Mouse (Mus musculus) embryonic fibroblast, embryonic 13.5 days (primary cell): ENCODE data around the gene Mmp23. TPM values are rescaled to one million over a fixed set of nuclear protein-coding genes. Genes with fewer than 3 reads are reported as not detected.
"Not testable (repeated sequence)": the region's sequence is repeated elsewhere in the genome, so short reads cannot be mapped to it uniquely, and the experiment has no call there.

Experiments
- H3K27ac ChIP-seq: 2 replicates; pipeline ENCODE4 v1.5.1; 2012; ENCODE audit warnings: low read length, control low read depth, inconsistent platforms; ENCODE audit not compliant: insufficient read depth
- H3K4me1 ChIP-seq: 2 replicates; pipeline ENCODE4 v1.6.1; 2011; ENCODE audit warnings: low read length; ENCODE audit not compliant: control insufficient read depth, insufficient read depth
- H3K4me3 ChIP-seq: 2 replicates; pipeline ENCODE4 v1.5.1; 2011; ENCODE audit warnings: mild to moderate bottlenecking, control low read depth, low read length; ENCODE audit not compliant: insufficient read depth
- CTCF ChIP-seq: IDR thresholded peaks from 2 replicates; pipeline ENCODE4 v1.5.1; 2011; ENCODE audit warnings: mild to moderate bottlenecking, control low read depth, low read length, moderate library complexity, borderline replicate concordance; ENCODE audit not compliant: insufficient read depth
- POLR2A ChIP-seq: IDR thresholded peaks from 2 replicates; pipeline ENCODE4 v1.6.1; 2011; ENCODE audit warnings: low read depth, mild to moderate bottlenecking, control low read depth, low read length, moderate library complexity
- polyA plus RNA-seq: library from polyadenylated mRNA; stranded (reverse); fragments of >200 nt; gene quantifications from 2 replicates; pipeline ENCODE4 v1.2.4, GENCODE M21; 2011; ENCODE audit warnings: low read depth; ENCODE audit not compliant: missing spikeins, insufficient read length

Gene Mmp23
- polyA plus RNA-seq, 1 experiment: 93.1 TPM

GRCm38 (mm10) chr4:155654183-155654455 is 935 bp upstream of the Mmp23 start:
- TF ChIP-seq CTCF: no peak
- TF ChIP-seq POLR2A: no peak
- H3K27ac ChIP-seq: peak overlapping the region; percentile 72

GRCm38 (mm10) chr4:155653451-155654182 is 433 bp upstream of the Mmp23 start:
- Histone ChIP-seq H3K4me1 (no peaks in the 10 kb centered on the region; the same call in none of the 2 replicates), H3K4me3 (peak overlapping the region; percentile 33; the same call in 1 of the 2 replicates), H3K27ac (peak overlapping the region; percentile 72)
- TF ChIP-seq CTCF (peak; percentile 52; the same call in 1 of the 2 replicates), POLR2A (peak; percentile 46)

More at GRCm38 (mm10) chr4:155654183-155654455, 935 bp upstream of the Mmp23 start:
- H3K4me1 ChIP-seq: no peaks in the 10 kb centered on the region; the same call in none of the 2 replicates
- H3K4me3 ChIP-seq: no peak overlapping the region

GRCm38 (mm10) chr4:155652283-155653085 is 700 bp downstream of the Mmp23 start:
- Histone ChIP-seq H3K27ac (peak overlapping the region; percentile 72), H3K4me1 (no peaks in the 10 kb centered on the region; the same call in none of the 2 replicates), H3K4me3 (peak overlapping the region; percentile 33)
- TF ChIP-seq POLR2A: no peak
- no peak for TF ChIP-seq CTCF

GRCm38 (mm10) chr4:155651553-155652269 is 1.5 kb downstream of the Mmp23 start:
- TF ChIP-seq POLR2A: 0 out of 2 replicates have a peak, but pooled peaks have one; percentile 45
- TF ChIP-seq CTCF: no peak
- Histone ChIP-seq H3K4me3 (0 out of 2 replicates have a peak overlapping the region, but pooled peaks have one; percentile 33), H3K4me1 (no peaks in the 10 kb centered on the region; the same call in none of the 2 replicates), H3K27ac (peak overlapping the region; percentile 72)

GRCm38 (mm10) chr4:155649355-155649754 is 3.8 kb downstream of the Mmp23 start:
- no peak for TF ChIP-seq POLR2A
- no peak for TF ChIP-seq CTCF
- Histone ChIP-seq H3K4me1 (no peaks in the 10 kb centered on the region; the same call in none of the 2 replicates), H3K27ac (no peak overlapping the region), H3K4me3 (no peak overlapping the region)

- H3K4me1 ChIP-seq: no peaks in the 10 kb centered on the region
- TF ChIP-seq CTCF (no peak), POLR2A (no peak)
Observed at GRCm38 (mm10) chr4:155645721-155646120, 7.5 kb downstream of the Mmp23 start.

GRCm38 (mm10) chr4:155645308-155645707 is 7.9 kb downstream of the Mmp23 start, which contains the start of gene Gm10563:
Gene Gm10563 (minus strand): TSS chr4:155645408.
- not testable (repeated sequence) for H3K4me3 ChIP-seq, H3K27ac ChIP-seq

More at GRCm38 (mm10) chr4:155645721-155646120, 7.5 kb downstream of the Mmp23 start:
- no peak overlapping the region for H3K4me3 ChIP-seq
- no peak overlapping the region for H3K27ac ChIP-seq

GRCm38 (mm10) chr4:155643531-155643930 is 9.7 kb downstream of the Mmp23 start:
- Histone ChIP-seq H3K4me1 (no peaks in the 10 kb centered on the region), H3K27ac (no peak overlapping the region), H3K4me3 (no peak overlapping the region)
- no peak for TF ChIP-seq POLR2A
- no peak for TF ChIP-seq CTCF

More at GRCm38 (mm10) chr4:155645308-155645707, 7.9 kb downstream of the Mmp23 start, which contains the start of gene Gm10563:
- not testable (repeated sequence) for H3K4me1 ChIP-seq

GRCm38 (mm10) chr4:155635766-155636499 is 17.3 kb downstream of the Mmp23 start:
- TF ChIP-seq POLR2A (no peak), CTCF (no peak)
- Histone ChIP-seq H3K4me1 (no peaks in the 10 kb centered on the region), H3K27ac (no peak overlapping the region), H3K4me3 (no peak overlapping the region)
